Mouse (Mus musculus) heart, embryonic 10.5 days (tissue): Measurements from ENCODE around the gene Ddx31. TPM values are rescaled to one million over a fixed set of nuclear protein-coding genes. Genes with fewer than 3 reads are reported as not detected.

Experiments used
- DNase-seq: peaks from one replicate; pipeline ENCODE4 v3.0.0-alpha.2; 2017; ENCODE audit warnings: low spot score
- H3K27ac ChIP-seq: fragments of 300-500 bp; sonication (generic); 2 replicates; pipeline ENCODE4 v1.5.1; 2016; ENCODE audit warnings: mild to moderate bottlenecking
- H3K27me3 ChIP-seq: fragments of 300-500 bp; sonication (generic); 2 replicates; pipeline ENCODE4 v1.6.1; 2016; ENCODE audit warnings: mild to moderate bottlenecking; ENCODE audit not compliant: poor library complexity, insufficient read depth, severe bottlenecking
- H3K36me3 ChIP-seq: fragments of 300-500 bp; sonication (generic); 2 replicates; pipeline ENCODE4 v1.6.1; 2016; ENCODE audit warnings: mild to moderate bottlenecking, moderate library complexity
- H3K4me1 ChIP-seq: fragments of 300-500 bp; sonication (generic); 2 replicates; pipeline ENCODE4 v1.6.1; 2016; ENCODE audit warnings: mild to moderate bottlenecking
- H3K4me3 ChIP-seq: fragments of 300-500 bp; sonication (generic); 2 replicates; pipeline ENCODE4 v1.5.1; 2016; ENCODE audit warnings: mild to moderate bottlenecking, moderate library complexity
- H3K9me3 ChIP-seq: fragments of 300-500 bp; sonication (generic); 2 replicates; pipeline ENCODE4 v1.6.1; 2016; ENCODE audit warnings: mild to moderate bottlenecking, moderate library complexity
- WGBS: fragments of 180-500 bp; shearing (Covaris S2); methylation state at CpG from one replicate; pipeline ENCODE4 v1.1.7; 2016; 5-methylcytosine and 5-hydroxymethylcytosine counted together
- polyA plus RNA-seq: library from polyadenylated mRNA; unstranded; fragments of >200 nt; fragmentation: Nextera tagmentation; extraction: Ambion mirVana; gene quantifications from 2 replicates; pipeline ENCODE4 v1.2.1, GENCODE M21; 2016

Ddx31 gene
- polyA plus RNA-seq, 1 experiment from 2014 or later: 15.0 TPM

DNA sequence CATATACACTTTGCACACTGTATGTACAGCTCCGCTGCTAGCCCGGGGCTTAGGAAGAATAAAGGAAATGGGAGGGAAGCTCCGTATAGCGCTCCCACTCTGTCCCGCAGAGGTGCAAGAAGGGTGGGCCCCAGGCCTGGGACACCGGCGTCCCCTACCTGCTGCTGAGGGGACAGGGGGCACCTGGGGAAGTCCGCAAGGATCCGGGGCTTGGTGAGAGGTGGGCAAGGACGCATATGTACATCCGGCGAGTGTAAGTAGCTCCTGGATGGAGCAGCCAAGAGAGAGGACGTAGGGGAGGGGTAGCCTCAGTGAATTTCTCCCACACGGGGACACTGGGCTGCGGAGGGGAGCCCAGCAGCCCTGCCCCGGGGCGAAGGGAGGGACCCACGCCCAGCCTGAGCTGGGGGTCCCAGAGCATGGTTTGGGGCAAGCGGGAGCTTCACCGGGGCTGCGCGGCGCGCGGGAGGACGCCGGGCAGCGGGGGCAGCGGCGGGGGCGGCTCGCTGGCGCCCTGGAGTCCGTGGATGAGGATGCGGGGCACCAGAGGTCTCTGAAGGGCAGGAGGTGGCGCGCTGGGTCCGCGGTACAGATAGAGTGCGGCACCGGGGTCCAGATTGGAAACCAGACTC is 69.1 kb downstream of the Ddx31 start:
- no peak overlapping the region for H3K27ac ChIP-seq
- no peak for DNase-seq
- H3K4me3 ChIP-seq: peak overlapping the region; percentile 52
- H3K36me3 ChIP-seq: peaks cover 19% of the 10 kb centered on the region
- 1% methylated on average over 41 of the region's 41 CpGs for WGBS
- H3K9me3 ChIP-seq: no peaks in the 10 kb centered on the region
- peaks cover 22% of the 10 kb centered on the region for H3K4me1 ChIP-seq
- H3K27me3 ChIP-seq: peaks cover 92% of the 10 kb centered on the region

DNA sequence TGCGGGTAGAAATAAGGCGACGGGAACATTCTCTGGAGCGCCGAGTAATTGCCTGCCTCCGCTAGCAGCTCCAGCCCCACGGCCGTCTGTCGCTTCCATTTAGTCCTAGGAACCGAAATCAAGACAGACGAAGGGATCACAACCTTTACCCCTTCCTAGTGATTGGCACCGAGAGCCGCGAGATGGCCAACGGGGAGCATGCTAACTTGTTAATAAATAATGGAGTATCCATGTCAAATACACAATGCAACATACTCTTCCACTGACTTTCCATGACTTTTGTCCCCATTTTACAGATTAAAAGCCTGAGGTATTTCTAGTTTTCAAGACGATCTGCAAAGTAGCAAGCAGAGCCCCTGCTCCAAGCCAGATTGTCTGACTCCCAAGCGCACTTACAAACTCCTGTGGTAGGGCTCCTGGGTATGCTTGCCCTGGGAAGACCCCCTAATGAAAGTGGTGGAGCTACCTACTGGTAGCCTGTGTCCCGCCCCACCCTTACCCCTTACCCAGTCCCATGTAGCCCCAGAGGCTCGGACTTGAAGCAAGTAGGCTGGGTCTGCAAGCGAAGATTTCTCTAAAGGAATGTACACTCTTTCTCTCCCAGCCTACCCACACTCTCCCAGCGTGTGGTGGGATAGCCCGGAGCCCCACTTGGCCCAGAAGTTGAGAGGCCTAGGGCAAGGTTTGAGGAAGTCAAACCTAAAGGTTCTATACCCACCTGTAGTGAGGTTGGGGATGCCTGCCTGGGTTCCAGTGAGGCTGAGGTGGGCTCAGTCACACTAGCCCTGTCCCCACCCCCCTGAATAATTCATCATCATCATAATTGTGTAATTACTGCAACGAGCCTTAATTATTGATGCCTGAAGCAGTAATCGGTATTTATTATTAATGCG is 69.9 kb downstream of the Ddx31 start:
- peak overlapping the region; percentile 52; the same call in 1 of the 2 replicates for H3K4me3 ChIP-seq

DNA sequence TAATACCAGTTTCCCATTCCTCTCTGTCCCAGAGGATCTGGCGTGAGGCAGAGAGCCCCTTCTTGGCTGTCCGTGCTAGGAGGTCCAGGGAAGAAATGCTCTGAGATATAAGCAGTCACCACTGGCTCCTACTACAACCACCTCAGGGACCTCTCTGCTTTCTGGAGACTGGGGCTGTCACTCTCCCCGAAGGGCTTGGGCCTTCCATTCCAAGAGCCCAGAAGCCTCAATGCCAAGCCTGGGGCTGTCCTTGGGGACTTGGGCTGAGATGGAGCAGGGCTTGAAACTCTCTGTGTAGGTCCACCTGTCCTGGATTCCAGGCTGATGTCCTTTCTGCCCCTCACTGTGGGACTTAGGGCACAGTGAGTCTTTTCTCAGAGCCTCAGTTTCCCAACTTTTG is 70.7 kb downstream of the Ddx31 start:
- no peaks in the 10 kb centered on the region for H3K9me3 ChIP-seq
- 6% methylated on average over 3 of the region's 3 CpGs for WGBS
- H3K4me1 ChIP-seq: peaks cover 22% of the 10 kb centered on the region
- DNase-seq: no peak
- peaks cover 100% of the 10 kb centered on the region for H3K27me3 ChIP-seq
- H3K4me3 ChIP-seq: no peak overlapping the region
- 0 out of 2 replicates have a peak, but pooled peaks cover 3% of the 10 kb centered on the region for H3K36me3 ChIP-seq
- no peak overlapping the region for H3K27ac ChIP-seq

More for the DNA sequence above, 69.9 kb downstream of the Ddx31 start:
- H3K4me1 ChIP-seq: peaks cover 22% of the 10 kb centered on the region
- peaks cover 100% of the 10 kb centered on the region for H3K27me3 ChIP-seq
- peaks cover 11% of the 10 kb centered on the region for H3K36me3 ChIP-seq
- DNase-seq: no peak
- H3K9me3 ChIP-seq: no peaks in the 10 kb centered on the region
- H3K27ac ChIP-seq: no peak overlapping the region
- 8% methylated on average over 25 of the region's 25 CpGs for WGBS

DNA sequence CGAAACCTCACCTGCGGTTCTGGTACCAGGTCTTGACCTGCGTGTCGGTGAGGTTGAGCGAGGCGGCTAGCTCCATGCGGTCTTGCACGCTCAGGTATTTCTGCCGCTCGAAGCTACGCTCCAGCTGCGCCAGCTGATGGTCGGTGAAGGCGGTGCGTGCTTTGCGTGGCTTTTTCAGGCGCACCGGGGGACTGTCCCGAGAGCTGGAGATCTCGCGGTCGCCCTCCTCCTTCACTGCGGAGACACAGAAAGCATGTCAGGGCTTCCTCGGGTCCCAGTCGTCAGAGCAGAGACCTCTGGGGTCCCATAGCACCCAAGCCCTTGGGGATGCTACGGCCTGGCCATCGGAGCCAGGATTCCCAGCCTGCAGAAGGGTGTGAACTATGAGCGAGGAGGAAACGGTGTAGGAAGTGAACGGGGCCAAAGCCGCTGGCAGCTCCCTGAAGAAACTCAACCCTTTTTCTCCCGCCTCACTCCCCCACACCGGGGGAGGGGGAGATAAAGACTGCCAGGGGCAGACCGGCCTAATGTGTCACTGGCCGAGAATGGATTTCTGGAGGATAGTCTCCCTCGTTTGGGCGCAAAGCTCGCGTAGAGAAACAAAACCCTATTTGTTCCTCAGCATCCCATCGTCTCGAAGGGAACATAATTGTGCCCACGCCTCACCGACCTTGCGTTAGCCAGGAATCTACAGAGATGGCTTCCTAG is 71.3 kb downstream of the Ddx31 start:
- 0 out of 2 replicates have a peak, but pooled peaks cover 3% of the 10 kb centered on the region for H3K36me3 ChIP-seq
- peaks cover 100% of the 10 kb centered on the region for H3K27me3 ChIP-seq
- under 1% methylated on average over 44 of the region's 44 CpGs for WGBS
- H3K9me3 ChIP-seq: no peaks in the 10 kb centered on the region
- DNase-seq: no peak
- H3K27ac ChIP-seq: no peak overlapping the region
- H3K4me1 ChIP-seq: peaks cover 22% of the 10 kb centered on the region
- no peak overlapping the region for H3K4me3 ChIP-seq

DNA sequence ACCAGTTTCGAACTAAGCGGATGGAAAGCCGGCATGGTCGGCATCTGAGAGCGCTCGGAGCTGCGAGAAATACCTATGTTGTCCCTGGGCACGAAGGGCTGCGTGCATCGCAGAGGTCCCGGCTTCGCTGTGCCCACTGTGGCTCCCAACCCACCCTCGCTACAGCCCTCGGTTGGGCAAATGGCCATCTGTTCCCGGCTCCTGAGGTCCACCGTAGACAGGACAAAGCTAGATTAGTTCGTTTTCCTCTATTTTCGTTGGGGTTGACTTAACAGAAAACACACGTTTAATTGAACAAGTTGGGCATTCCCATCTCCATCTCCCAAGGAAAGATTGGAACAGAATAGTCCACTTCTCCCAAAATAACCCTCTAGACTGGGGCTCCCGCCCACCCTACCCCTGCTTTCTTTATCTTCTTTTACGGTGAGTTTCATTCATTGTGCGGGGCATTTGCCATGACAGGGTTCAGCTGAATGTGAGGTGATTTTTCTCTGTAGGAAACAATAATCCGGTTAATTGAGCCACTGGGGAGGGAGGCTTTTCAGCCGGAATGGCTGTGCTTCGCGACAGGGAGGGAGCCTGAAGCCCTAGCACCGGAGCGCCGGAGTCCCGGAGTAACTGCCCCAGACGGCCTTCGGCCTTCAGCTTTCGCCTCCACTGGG is 72.0 kb downstream of the Ddx31 start:
- no peak overlapping the region for H3K4me3 ChIP-seq
- no peaks in the 10 kb centered on the region for H3K36me3 ChIP-seq
- no peak for DNase-seq
- no peaks in the 10 kb centered on the region for H3K9me3 ChIP-seq
- no peak overlapping the region for H3K27ac ChIP-seq
- peaks cover 22% of the 10 kb centered on the region for H3K4me1 ChIP-seq
- H3K27me3 ChIP-seq: peaks cover 100% of the 10 kb centered on the region
- WGBS: under 1% methylated on average over 33 of the region's 33 CpGs

DNA sequence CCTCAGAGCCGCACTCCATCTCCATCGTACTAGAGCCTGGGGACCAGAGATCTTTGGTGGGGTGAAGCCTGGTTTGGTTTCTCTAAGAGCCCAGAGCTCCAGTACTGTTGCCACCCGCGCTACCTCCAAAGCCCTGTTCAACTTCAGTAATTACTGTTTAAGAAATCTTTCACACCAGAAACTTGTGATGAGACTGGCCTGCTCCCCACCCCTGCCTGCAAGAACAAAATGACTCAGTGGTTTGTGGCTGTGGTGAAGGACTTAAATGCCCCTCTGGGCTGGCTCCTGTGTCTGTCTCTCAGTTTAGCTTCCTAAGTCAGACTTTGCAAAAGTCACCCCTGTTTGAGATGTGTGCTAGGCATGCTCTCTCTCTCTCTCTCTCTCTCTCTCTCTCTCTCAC is 72.8 kb downstream of the Ddx31 start:
- no peak for DNase-seq
- 5% methylated on average over 4 of the region's 4 CpGs for WGBS
- H3K36me3 ChIP-seq: no peaks in the 10 kb centered on the region

DNA sequence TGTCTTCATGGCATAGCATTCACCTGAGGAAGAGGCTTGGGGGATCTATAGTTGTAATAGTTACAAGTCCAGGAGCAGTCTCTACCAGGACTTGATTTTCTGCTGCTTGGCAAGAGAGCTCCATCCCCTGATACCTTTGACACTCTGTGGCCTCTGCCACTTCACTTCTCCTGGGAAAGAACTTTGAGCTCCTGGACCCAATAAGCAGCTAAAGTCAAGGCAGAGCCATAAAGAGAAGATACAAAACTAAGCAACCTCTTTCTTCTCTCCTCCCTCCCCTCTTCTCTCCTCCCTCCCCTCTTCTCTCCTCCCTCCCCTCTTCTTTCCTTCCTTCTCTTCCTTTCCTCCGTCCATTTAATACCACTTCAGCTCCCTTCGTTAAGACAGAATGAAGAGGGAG is 73.9 kb downstream of the Ddx31 start:
- no peaks in the 10 kb centered on the region for H3K9me3 ChIP-seq
- no peak overlapping the region for H3K4me3 ChIP-seq
- H3K4me1 ChIP-seq: peaks cover 17% of the 10 kb centered on the region
- H3K27me3 ChIP-seq: peaks cover 100% of the 10 kb centered on the region
- no peak overlapping the region for H3K27ac ChIP-seq
- no peaks in the 10 kb centered on the region for H3K36me3 ChIP-seq
- no peak for DNase-seq
- 9% methylated on average over 2 of the region's 2 CpGs for WGBS

More for the DNA sequence above, 72.8 kb downstream of the Ddx31 start:
- H3K27me3 ChIP-seq: peaks cover 100% of the 10 kb centered on the region
- peaks cover 28% of the 10 kb centered on the region for H3K4me1 ChIP-seq
- H3K27ac ChIP-seq: no peak overlapping the region
- no peak overlapping the region for H3K4me3 ChIP-seq
- no peaks in the 10 kb centered on the region for H3K9me3 ChIP-seq

DNA sequence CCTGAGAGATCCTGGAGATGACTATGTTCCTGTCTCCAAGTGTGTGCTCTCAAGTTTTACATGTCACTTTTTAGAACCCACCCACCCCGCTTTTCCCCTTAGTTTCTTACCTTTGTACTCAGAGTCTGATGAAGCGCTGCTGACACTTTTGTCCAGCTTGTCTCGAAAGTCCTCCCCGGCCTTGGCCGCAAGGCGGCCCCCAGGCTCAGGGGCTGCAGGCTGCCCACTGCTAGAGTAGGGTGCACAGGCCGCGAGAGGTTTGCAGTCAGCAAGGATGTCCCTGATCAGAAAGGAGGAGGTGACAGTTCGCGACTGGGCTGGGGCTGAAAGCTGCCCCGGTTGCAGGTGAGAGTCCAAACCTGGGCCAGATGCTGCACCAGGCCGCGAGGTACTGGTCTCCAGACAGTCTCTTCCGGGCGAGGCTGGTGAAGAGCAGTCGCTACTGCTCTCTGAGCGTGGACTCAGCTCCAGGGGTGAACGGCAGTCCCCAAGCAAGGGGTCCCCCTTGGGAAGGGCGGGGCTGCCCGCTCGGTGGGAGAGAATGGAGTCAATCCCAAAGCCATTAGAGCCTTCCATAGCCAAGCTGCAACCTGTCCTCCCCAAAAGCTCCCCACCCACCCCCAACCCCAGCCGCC is 75.0 kb downstream of the Ddx31 start:
- no peak overlapping the region for H3K27ac ChIP-seq
- H3K9me3 ChIP-seq: no peaks in the 10 kb centered on the region
- H3K4me3 ChIP-seq: no peak overlapping the region
- no peak for DNase-seq
- no peaks in the 10 kb centered on the region for H3K36me3 ChIP-seq
- WGBS: 5% methylated on average over 22 of the region's 22 CpGs
- H3K4me1 ChIP-seq: peaks cover 15% of the 10 kb centered on the region
- peaks cover 98% of the 10 kb centered on the region for H3K27me3 ChIP-seq

DNA sequence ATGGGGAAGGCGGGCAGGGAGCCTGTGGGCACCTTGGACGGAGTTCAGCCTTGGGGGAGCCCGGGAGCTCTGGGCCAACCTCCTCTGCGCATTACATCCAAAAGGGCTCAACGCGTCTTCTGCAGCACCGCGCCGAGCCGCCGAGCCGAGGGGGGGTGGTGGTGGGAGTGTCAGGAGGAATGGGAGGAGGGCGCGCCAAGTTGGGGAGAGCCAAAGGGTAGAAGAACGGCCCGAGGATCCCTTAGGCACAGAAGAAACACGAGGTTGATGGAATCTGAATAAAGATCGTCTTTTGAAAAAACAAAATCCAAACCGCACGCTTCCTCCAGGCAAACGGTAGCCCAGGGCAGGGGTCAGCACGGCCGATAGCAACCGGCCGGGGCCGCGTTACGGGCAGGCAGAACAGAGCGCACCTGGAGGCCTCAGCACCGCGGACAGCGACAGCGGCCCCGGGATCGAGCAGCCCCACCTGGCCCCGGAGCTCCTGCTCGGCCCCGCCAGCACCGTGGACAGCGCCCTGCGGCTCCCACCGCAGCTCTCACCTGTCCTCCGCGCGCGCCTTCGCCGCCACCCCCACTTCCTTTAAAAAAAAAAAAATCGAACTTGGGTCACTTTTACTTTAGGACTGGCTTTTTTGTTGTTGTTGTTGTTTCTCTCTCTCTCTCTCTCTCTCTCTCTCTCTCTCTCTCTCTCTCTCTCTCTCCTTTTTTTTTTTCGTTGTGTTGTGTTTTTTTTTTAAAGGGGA is 75.7 kb downstream of the Ddx31 start:
- Histone ChIP-seq H3K9me3 (no peaks in the 10 kb centered on the region), H3K27me3 (peaks cover 98% of the 10 kb centered on the region), H3K4me3 (no peak overlapping the region), H3K36me3 (no peaks in the 10 kb centered on the region), H3K4me1 (peaks cover 15% of the 10 kb centered on the region), H3K27ac (no peak overlapping the region)
- peak; percentile 81 for DNase-seq
- WGBS: 1% methylated on average over 50 of the region's 50 CpGs

DNA sequence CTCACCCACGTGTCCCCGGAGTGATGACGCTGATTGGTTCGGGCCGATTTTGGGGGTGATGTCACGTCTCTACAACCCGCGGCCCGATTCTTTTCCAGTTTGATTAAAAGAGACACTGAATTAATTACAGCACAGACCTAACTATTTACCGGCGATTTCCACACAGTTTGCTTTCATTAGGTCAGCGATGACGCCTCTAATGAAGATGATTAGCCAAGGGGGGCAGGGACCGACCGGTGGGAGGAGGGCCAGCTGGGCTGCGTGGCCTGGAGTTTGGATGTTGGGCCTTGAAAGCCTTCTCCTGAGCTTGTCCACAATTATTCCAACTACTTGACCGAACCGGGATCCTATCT is 76.3 kb downstream of the Ddx31 start, which contains the start of gene Barhl1:
Gene Barhl1 (minus strand): TSS at position 156 of the 353 bp plus-strand sequence.
- peaks cover 98% of the 10 kb centered on the region for H3K27me3 ChIP-seq
- H3K36me3 ChIP-seq: no peaks in the 10 kb centered on the region
- peak within 1 kb of the TSS; percentile 45 for H3K4me3 ChIP-seq
- 2% methylated on average over 18 of the region's 18 CpGs for WGBS
- peaks cover 14% of the 10 kb centered on the region for H3K4me1 ChIP-seq
- H3K9me3 ChIP-seq: no peaks in the 10 kb centered on the region
- H3K27ac ChIP-seq: no peak within 1 kb of the TSS
- DNase-seq: no peak

DNA sequence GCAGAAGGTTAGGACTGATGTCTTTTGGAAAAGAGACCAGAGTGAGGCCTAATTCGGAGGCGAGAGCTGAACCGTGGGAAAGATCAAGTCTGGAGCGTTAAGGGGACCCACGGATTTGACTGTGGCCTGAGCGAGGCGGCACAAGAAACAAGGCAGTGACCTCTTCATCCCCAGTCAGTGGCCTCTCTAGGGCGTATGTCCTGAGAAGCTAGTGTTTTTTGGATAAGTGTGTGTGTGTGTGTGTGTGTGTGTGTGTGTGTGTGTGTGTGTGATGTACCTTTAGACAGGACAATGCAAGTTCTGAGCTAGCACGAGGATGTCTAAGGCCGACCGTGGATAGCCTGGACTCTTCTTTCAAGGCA is 76.9 kb downstream of the Ddx31 start:
- no peak for DNase-seq
- Histone ChIP-seq H3K36me3 (no peaks in the 10 kb centered on the region), H3K4me1 (peaks cover 11% of the 10 kb centered on the region), H3K9me3 (no peaks in the 10 kb centered on the region), H3K27ac (no peak overlapping the region), H3K4me3 (no peak overlapping the region), H3K27me3 (peaks cover 98% of the 10 kb centered on the region)
- 4% methylated on average over 11 of the region's 11 CpGs for WGBS
